Comparison of ENCODE assay signal across 8 mouse cellular contexts in the genomic region with DNA sequence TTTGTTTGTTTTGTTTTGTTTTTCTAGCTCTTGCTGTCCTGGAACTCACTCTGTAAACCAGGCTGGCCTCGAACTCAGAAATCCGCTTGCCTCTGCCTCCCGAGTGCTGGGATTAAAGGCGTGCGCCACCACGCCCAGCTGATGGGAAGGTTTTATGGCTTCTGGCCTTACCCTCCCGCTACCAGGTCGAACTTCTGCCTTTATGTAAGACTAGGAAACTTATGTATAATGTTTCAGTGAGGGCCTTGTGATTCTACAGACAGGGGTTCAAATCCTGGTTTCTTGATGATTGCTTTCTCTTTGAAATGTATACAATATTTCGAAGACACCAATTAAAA. TPM values are rescaled to one million over a fixed set of nuclear protein-coding genes. Genes with fewer than 3 reads are reported as not detected.
DNase-seq lines count a peak whose midpoint lies in the region; ATAC-seq and TF ChIP-seq lines count a peak whose summit lies in the region.
"Not testable (repeated sequence)": the region's sequence is repeated elsewhere in the genome, so short reads cannot be mapped to it uniquely, and the experiment has no call there.

No protein-coding gene starts in this region.

- H3K4me1 ChIP-seq in ES-E14 (ENCODE audit: control insufficient read depth in 2 of 2, insufficient read depth in 2 of 2, low read length in 2 of 2, poor library complexity in 1 of 2); heart, postnatal 0 days (ENCODE audit: control insufficient read depth, insufficient read depth); kidney, adult 2 months (ENCODE audit: control insufficient read depth, insufficient read depth, low read length); liver, embryonic 11.5 days (replicated peaks; ENCODE audit: control insufficient read depth, insufficient read depth, low read length); olfactory bulb, adult 2 months (ENCODE audit: control insufficient read depth, insufficient read depth, low read length): not testable (repeated sequence)
- peaks cover 16% of the 10 kb centered on the region for H3K4me1 ChIP-seq in embryonic facial prominence, embryonic 10.5 days
- peaks cover 20% of the 10 kb centered on the region for H3K4me1 ChIP-seq in forebrain, embryonic 15.5 days
- H3K4me1 ChIP-seq in midbrain, embryonic 10.5 days, result peaks cover 23% of the 10 kb centered on the region

- TF ChIP-seq POLR2A in kidney, adult 2 months (IDR thresholded peaks at IDR 0.05; ENCODE audit: low read depth, low read length), result not testable (repeated sequence)
- 0 out of 2 replicates have a peak, but pooled peaks have one; percentile 2 for TF ChIP-seq POLR2A in olfactory bulb, adult 2 months (IDR thresholded peaks at IDR 0.05; ENCODE audit: insufficient read depth, low read depth, low read length)

- ATAC-seq in forebrain, embryonic 15.5 days (replicated peaks), result peak; percentile 62
- ATAC-seq in heart, postnatal 0 days (ENCODE audit: insufficient read depth, low read depth), result peak; percentile 31
- ATAC-seq in liver, embryonic 11.5 days (replicated peaks; ENCODE audit: low FRiP score), result peak; percentile 52

- in situ Hi-C loops in ES-E14 (cut with MboI; ENCODE audit: low sequenced_read_pairs in 2 of 2, unreplicated experiment in 2 of 2), result not testable (repeated sequence)

- not testable (repeated sequence) for DNase-seq in ES-E14 (ENCODE audit: low read depth, low spot score); embryonic facial prominence, embryonic 10.5 days (ENCODE audit: low spot score); heart, postnatal 0 days (ENCODE audit: low spot score); kidney, adult 2 months; liver, embryonic 11.5 days (ENCODE audit: low spot score); midbrain, embryonic 10.5 days (ENCODE audit: low spot score)

- H3K9ac ChIP-seq in ES-E14 (ENCODE audit: insufficient read depth, low read depth, low read length, poor library complexity, severe bottlenecking), result peak overlapping the region; percentile 79; the same call in 1 of the 2 replicates
- peak overlapping the region; percentile 71 for H3K9ac ChIP-seq in forebrain, embryonic 15.5 days (replicated peaks)
- peak overlapping the region; percentile 62 for H3K9ac ChIP-seq in heart, postnatal 0 days (replicated peaks; ENCODE audit: low read depth, low read length)
- H3K9ac ChIP-seq in liver, embryonic 11.5 days (ENCODE audit: low read depth, low read length), result peak overlapping the region; percentile 70

- not testable (repeated sequence) for H3K27ac ChIP-seq in ES-E14 (ENCODE audit: insufficient read depth, low read depth, low read length, poor library complexity, severe bottlenecking); liver, embryonic 11.5 days (ENCODE audit: low read depth, low read length); olfactory bulb, adult 2 months (ENCODE audit: insufficient read depth, low read depth, low read length)
- H3K27ac ChIP-seq in embryonic facial prominence, embryonic 10.5 days (replicated peaks), result peak overlapping the region; percentile 93
- H3K27ac ChIP-seq in forebrain, embryonic 15.5 days (replicated peaks), result peak overlapping the region; percentile 86
- H3K27ac ChIP-seq in heart, postnatal 0 days (ENCODE audit: low read depth), result peak overlapping the region; percentile 66; the same call in 1 of the 2 replicates
- H3K27ac ChIP-seq in kidney, adult 2 months (ENCODE audit: insufficient read depth, low read depth, low read length), result peak overlapping the region; percentile 49; the same call in 1 of the 2 replicates
- peak overlapping the region; percentile 90 for H3K27ac ChIP-seq in midbrain, embryonic 10.5 days (replicated peaks)

- peak; percentile 10; the same call in 1 of the 2 replicates for TF ChIP-seq EP300 in heart, postnatal 0 days (IDR thresholded peaks at IDR 0.05; ENCODE audit: low read depth)

- not testable (repeated sequence) for TF ChIP-seq CTCF in heart, postnatal 0 days (IDR thresholded peaks at IDR 0.05; ENCODE audit: low read depth); kidney, adult 2 months (conservative IDR thresholded peaks at IDR 0.05; ENCODE audit: insufficient read depth, insufficient read length, low read depth, low read length); olfactory bulb, adult 2 months (IDR thresholded peaks at IDR 0.05; ENCODE audit: insufficient read depth, low read depth, low read length)

- not testable (repeated sequence) for H3K27me3 ChIP-seq in embryonic facial prominence, embryonic 10.5 days (replicated peaks; ENCODE audit: low read depth, poor library complexity, severe bottlenecking); forebrain, embryonic 15.5 days; heart, postnatal 0 days (ENCODE audit: control insufficient read depth, insufficient read depth, low read length); kidney, adult 2 months (replicated peaks; ENCODE audit: control insufficient read depth, insufficient read depth, low read length); liver, embryonic 11.5 days (replicated peaks; ENCODE audit: control insufficient read depth, insufficient read depth, low read length); midbrain, embryonic 10.5 days (ENCODE audit: low read depth, poor library complexity, severe bottlenecking)

- H3K4me2 ChIP-seq in forebrain, embryonic 15.5 days (replicated peaks), result peak overlapping the region; percentile 83
- H3K4me2 ChIP-seq in heart, postnatal 0 days (ENCODE audit: low read depth, low read length), result peak overlapping the region; percentile 98
- H3K4me2 ChIP-seq in liver, embryonic 11.5 days, result peak overlapping the region; percentile 84

- H3K4me3 ChIP-seq in ES-E14 (ENCODE audit: insufficient read depth in 1 of 2, low read depth in 1 of 2, low read length in 2 of 2, poor library complexity in 1 of 2, severe bottlenecking in 1 of 2), result peak overlapping the region; percentile 89 to 92
- H3K4me3 ChIP-seq in embryonic facial prominence, embryonic 10.5 days, result peak overlapping the region; percentile 88
- peak overlapping the region; percentile 56 for H3K4me3 ChIP-seq in forebrain, embryonic 15.5 days
- peak overlapping the region; percentile 84 for H3K4me3 ChIP-seq in heart, postnatal 0 days (ENCODE audit: low read depth, low read length)
- H3K4me3 ChIP-seq in kidney, adult 2 months (ENCODE audit: insufficient read depth, low read depth, low read length), result peak overlapping the region; percentile 68
- H3K4me3 ChIP-seq in liver, embryonic 11.5 days (ENCODE audit: low read depth, low read length), result peak overlapping the region; percentile 71
- peak overlapping the region; percentile 78 for H3K4me3 ChIP-seq in midbrain, embryonic 10.5 days
- peak overlapping the region; percentile 54 for H3K4me3 ChIP-seq in olfactory bulb, adult 2 months (ENCODE audit: insufficient read depth, low read depth, low read length)

- H3K9me3 ChIP-seq in ES-E14 (ENCODE audit: control insufficient read depth, insufficient read depth, low read depth, low read length); embryonic facial prominence, embryonic 10.5 days; forebrain, embryonic 15.5 days; heart, postnatal 0 days (replicated peaks; ENCODE audit: control insufficient read depth, low read length); liver, embryonic 11.5 days (ENCODE audit: control insufficient read depth, low read length); midbrain, embryonic 10.5 days (replicated peaks): not testable (repeated sequence)

- H3K36me3 ChIP-seq in ES-E14 (ENCODE audit: control insufficient read depth, insufficient read depth, low read length, poor library complexity, severe bottlenecking), result peaks cover 20% of the 10 kb centered on the region
- H3K36me3 ChIP-seq in embryonic facial prominence, embryonic 10.5 days (replicated peaks), result peaks cover 26% of the 10 kb centered on the region
- not testable (repeated sequence) for H3K36me3 ChIP-seq in forebrain, embryonic 15.5 days; heart, postnatal 0 days (replicated peaks; ENCODE audit: control insufficient read depth, insufficient read depth, low read length); kidney, adult 2 months (ENCODE audit: control insufficient read depth, insufficient read depth, low read length)
- H3K36me3 ChIP-seq in liver, embryonic 11.5 days (ENCODE audit: control insufficient read depth, insufficient read depth, low read length), result peaks cover 21% of the 10 kb centered on the region
- peaks cover 29% of the 10 kb centered on the region for H3K36me3 ChIP-seq in midbrain, embryonic 10.5 days

- WGBS in embryonic facial prominence, embryonic 10.5 days, result 14% methylated on average over 9 of the region's 9 CpGs
- WGBS in forebrain, embryonic 15.5 days, result 13% methylated on average over 9 of the region's 9 CpGs
- WGBS in heart, postnatal 0 days, result 14% methylated on average over 9 of the region's 9 CpGs
- 9% methylated on average over 9 of the region's 9 CpGs for WGBS in kidney, adult 2 months
- 12% methylated on average over 9 of the region's 9 CpGs for WGBS in liver, embryonic 11.5 days
- WGBS in midbrain, embryonic 10.5 days, result 12% methylated on average over 9 of the region's 9 CpGs
- WGBS in olfactory bulb, adult 2 months, result 11% methylated on average over 9 of the region's 9 CpGs

RNA-seq across cellular contexts. Expression of a gene that starts 0.3 kb away (rescaled TPM):
- total RNA-seq in ES-E14 (2012; rRNA removed), result 73.1 and 86.0 TPM in 2 replicates
- polyA plus RNA-seq in embryonic facial prominence, embryonic 10.5 days (2016; fragmentation: Nextera tagmentation; extraction: Ambion mirVana), result 115 and 119 TPM in 2 replicates
- 35.5 and 39.3 TPM in 2 replicates for polyA plus RNA-seq in forebrain, embryonic 15.5 days (2015; fragmentation: Nextera tagmentation; extraction: Ambion mirVana)
- 8.2 and 23.3 TPM in 2 replicates for total RNA-seq in heart, postnatal 0 days (2014; rRNA removed; ENCODE audit: low replicate concordance)
- polyA plus RNA-seq in heart, postnatal 0 days (2015; fragmentation: Nextera tagmentation; extraction: Ambion mirVana), result 8.9 and 10.3 TPM in 2 replicates
- 0.20 and 0.50 TPM in 2 replicates for polyA plus RNA-seq in kidney, adult 2 months (2012; rRNA removed)
- 57.3 and 68.0 TPM in 2 replicates for polyA plus RNA-seq in liver, embryonic 11.5 days (2014; fragmentation: Nextera tagmentation; extraction: Ambion mirVana)
- 107 and 113 TPM in 2 replicates for polyA plus RNA-seq in midbrain, embryonic 10.5 days (2016; fragmentation: Nextera tagmentation; extraction: Ambion mirVana)
- not detected in 2 replicates for polyA plus RNA-seq in olfactory bulb, adult 2 months (2012; ENCODE audit: insufficient read depth, insufficient read length, low replicate concordance, missing spikeins)

RNA-seq across cellular contexts. Expression of a gene that starts 26.7 kb away (rescaled TPM):
- 3,133 and 3,400 TPM in 2 replicates for total RNA-seq in ES-E14 (2012; rRNA removed)
- polyA plus RNA-seq in embryonic facial prominence, embryonic 10.5 days (2016; fragmentation: Nextera tagmentation; extraction: Ambion mirVana), result 897 and 923 TPM in 2 replicates
- 478 and 525 TPM in 2 replicates for polyA plus RNA-seq in forebrain, embryonic 15.5 days (2015; fragmentation: Nextera tagmentation; extraction: Ambion mirVana)
- 638 and 752 TPM in 2 replicates for total RNA-seq in heart, postnatal 0 days (2014; rRNA removed; ENCODE audit: low replicate concordance)
- polyA plus RNA-seq in heart, postnatal 0 days (2015; fragmentation: Nextera tagmentation; extraction: Ambion mirVana), result 456 and 475 TPM in 2 replicates
- 372 and 534 TPM in 2 replicates for polyA plus RNA-seq in kidney, adult 2 months (2012; rRNA removed)
- polyA plus RNA-seq in liver, embryonic 11.5 days (2014; fragmentation: Nextera tagmentation; extraction: Ambion mirVana), result 1,349 and 1,481 TPM in 2 replicates
- 691 and 830 TPM in 2 replicates for polyA plus RNA-seq in midbrain, embryonic 10.5 days (2016; fragmentation: Nextera tagmentation; extraction: Ambion mirVana)
- polyA plus RNA-seq in olfactory bulb, adult 2 months (2012; ENCODE audit: insufficient read depth, insufficient read length, low replicate concordance, missing spikeins), result 1,906 TPM in 1 of 2 replicates, not detected in the other

RNA-seq across cellular contexts. Expression of a gene that starts 49.0 kb away (rescaled TPM):
- 26.7 and 28.3 TPM in 2 replicates for total RNA-seq in ES-E14 (2012; rRNA removed)
- polyA plus RNA-seq in embryonic facial prominence, embryonic 10.5 days (2016; fragmentation: Nextera tagmentation; extraction: Ambion mirVana), result 7.9 and 15.1 TPM in 2 replicates
- 8.6 and 8.8 TPM in 2 replicates for polyA plus RNA-seq in forebrain, embryonic 15.5 days (2015; fragmentation: Nextera tagmentation; extraction: Ambion mirVana)
- total RNA-seq in heart, postnatal 0 days (2014; rRNA removed; ENCODE audit: low replicate concordance), result 1.6 and 4.0 TPM in 2 replicates
- 1.6 and 1.9 TPM in 2 replicates for polyA plus RNA-seq in heart, postnatal 0 days (2015; fragmentation: Nextera tagmentation; extraction: Ambion mirVana)
- polyA plus RNA-seq in kidney, adult 2 months (2012; rRNA removed), result 6.9 and 8.6 TPM in 2 replicates
- polyA plus RNA-seq in liver, embryonic 11.5 days (2014; fragmentation: Nextera tagmentation; extraction: Ambion mirVana), result 2.4 and 2.5 TPM in 2 replicates
- 36.8 and 41.3 TPM in 2 replicates for polyA plus RNA-seq in midbrain, embryonic 10.5 days (2016; fragmentation: Nextera tagmentation; extraction: Ambion mirVana)
- polyA plus RNA-seq in olfactory bulb, adult 2 months (2012; ENCODE audit: insufficient read depth, insufficient read length, low replicate concordance, missing spikeins), result not detected in 2 replicates

RNA-seq across cellular contexts. Expression of a gene that starts 56.1 kb away (rescaled TPM):
- total RNA-seq in ES-E14 (2012; rRNA removed), result 0.49 and 1.2 TPM in 2 replicates
- polyA plus RNA-seq in embryonic facial prominence, embryonic 10.5 days (2016; fragmentation: Nextera tagmentation; extraction: Ambion mirVana), result not detected in 2 replicates
- 0.37 TPM in 1 of 2 replicates, not detected in the other for polyA plus RNA-seq in forebrain, embryonic 15.5 days (2015; fragmentation: Nextera tagmentation; extraction: Ambion mirVana)
- not detected in 2 replicates for total RNA-seq in heart, postnatal 0 days (2014; rRNA removed; ENCODE audit: low replicate concordance)
- 1.3 TPM in 1 of 2 replicates, not detected in the other for polyA plus RNA-seq in heart, postnatal 0 days (2015; fragmentation: Nextera tagmentation; extraction: Ambion mirVana)
- polyA plus RNA-seq in kidney, adult 2 months (2012; rRNA removed), result 0.20 TPM in 1 of 2 replicates, not detected in the other
- polyA plus RNA-seq in liver, embryonic 11.5 days (2014; fragmentation: Nextera tagmentation; extraction: Ambion mirVana), result not detected in 2 replicates
- 0.14 TPM in 1 of 2 replicates, not detected in the other for polyA plus RNA-seq in midbrain, embryonic 10.5 days (2016; fragmentation: Nextera tagmentation; extraction: Ambion mirVana)
- not detected in 2 replicates for polyA plus RNA-seq in olfactory bulb, adult 2 months (2012; ENCODE audit: insufficient read depth, insufficient read length, low replicate concordance, missing spikeins)

RNA-seq across cellular contexts. Expression of a gene that starts 57.2 kb away (rescaled TPM):
- total RNA-seq in ES-E14 (2012; rRNA removed), result 51.2 and 87.1 TPM in 2 replicates
- 3.6 and 4.0 TPM in 2 replicates for polyA plus RNA-seq in embryonic facial prominence, embryonic 10.5 days (2016; fragmentation: Nextera tagmentation; extraction: Ambion mirVana)
- polyA plus RNA-seq in forebrain, embryonic 15.5 days (2015; fragmentation: Nextera tagmentation; extraction: Ambion mirVana), result 4.4 and 4.6 TPM in 2 replicates
- 7.4 and 8.6 TPM in 2 replicates for total RNA-seq in heart, postnatal 0 days (2014; rRNA removed; ENCODE audit: low replicate concordance)
- polyA plus RNA-seq in heart, postnatal 0 days (2015; fragmentation: Nextera tagmentation; extraction: Ambion mirVana), result 2.7 and 2.8 TPM in 2 replicates
- polyA plus RNA-seq in kidney, adult 2 months (2012; rRNA removed), result 4.5 and 4.6 TPM in 2 replicates
- 8.3 and 8.5 TPM in 2 replicates for polyA plus RNA-seq in liver, embryonic 11.5 days (2014; fragmentation: Nextera tagmentation; extraction: Ambion mirVana)
- 4.4 and 5.4 TPM in 2 replicates for polyA plus RNA-seq in midbrain, embryonic 10.5 days (2016; fragmentation: Nextera tagmentation; extraction: Ambion mirVana)
- polyA plus RNA-seq in olfactory bulb, adult 2 months (2012; ENCODE audit: insufficient read depth, insufficient read length, low replicate concordance, missing spikeins), result not detected in 2 replicates
